Mouse (Mus musculus): ENCODE results near the gene Cipc.

DNA sequence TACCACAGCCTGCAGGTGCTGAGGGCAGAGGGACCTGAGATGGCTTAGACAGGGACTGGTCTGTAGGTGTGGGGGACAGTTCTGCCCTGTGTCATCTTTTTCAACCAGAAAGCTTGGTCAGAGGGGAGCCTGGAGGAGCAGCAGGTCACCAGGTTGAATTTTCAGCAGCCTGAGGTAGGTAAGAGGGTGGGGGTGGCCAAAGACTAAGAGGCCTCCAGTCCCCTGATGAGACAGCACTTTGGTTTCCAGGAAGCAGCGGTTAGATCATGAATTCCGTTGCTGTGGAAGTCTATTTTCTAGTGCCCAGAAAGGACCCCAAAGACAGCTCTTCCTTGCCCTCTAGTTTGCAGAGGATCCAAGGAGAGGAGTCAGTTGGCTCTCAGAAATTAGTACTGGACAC, 32.5 kb upstream of the Cipc start:
- TF ChIP-seq GATA1 (IDR thresholded peaks at IDR 0.05; ENCODE audit: low read length) (no peak), TAL1 (IDR thresholded peaks at IDR 0.05; ENCODE audit: low read length) (no peak)
